Mouse (Mus musculus) C2C12 (cell line): ENCODE measurements around the gene Rps12. TPM values are rescaled to one million over a fixed set of nuclear protein-coding genes. Genes with fewer than 3 reads are reported as not detected.

Source experiments
- H3K27me3 ChIP-seq: one replicate; pipeline ENCODE4 v1.6.1; 2011; ENCODE audit not compliant: control insufficient read depth, insufficient read depth, insufficient read length
- H3K36me3 ChIP-seq: one replicate; pipeline ENCODE4 v1.6.1; 2011; ENCODE audit not compliant: control insufficient read depth, insufficient read depth
- H3K4me3 ChIP-seq: one replicate; pipeline ENCODE4 v1.5.1; 2011; ENCODE audit warnings: mild to moderate bottlenecking, control low read depth; ENCODE audit not compliant: poor library complexity, insufficient read depth, severe bottlenecking
- H3K79me2 ChIP-seq: one replicate; pipeline ENCODE4 v1.6.1; 2011; ENCODE audit not compliant: control insufficient read depth, insufficient read depth
- H3K79me3 ChIP-seq: one replicate; pipeline ENCODE4 v1.6.1; 2011; ENCODE audit warnings: low read depth, control low read depth
- H3ac ChIP-seq: one replicate; pipeline ENCODE3; 2011; ENCODE audit warnings: low read depth; ENCODE audit not compliant: control insufficient read depth, insufficient read length
- CEBPB ChIP-seq: IDR thresholded peaks from one replicate; pipeline ENCODE4 v1.6.1; 2011; ENCODE audit warnings: low read depth, mild to moderate bottlenecking, control low read depth, moderate library complexity
- CTCF ChIP-seq: IDR thresholded peaks from one replicate; pipeline ENCODE4 v1.5.1; 2011; ENCODE audit not compliant: control insufficient read depth, insufficient read depth, insufficient read length
- FOSL1 ChIP-seq: IDR thresholded peaks from one replicate; pipeline ENCODE4 v1.8.0; 2011; ENCODE audit warnings: mild to moderate bottlenecking, low read length; ENCODE audit not compliant: poor library complexity, insufficient read depth, severe bottlenecking
- MAX ChIP-seq: IDR thresholded peaks from one replicate; pipeline ENCODE4 v1.6.1; 2011; ENCODE audit warnings: mild to moderate bottlenecking, control low read depth
- MYOD1 ChIP-seq: IDR thresholded peaks from one replicate; pipeline ENCODE4 v1.6.1; 2011; ENCODE audit warnings: low read depth; ENCODE audit not compliant: control insufficient read depth, insufficient read length
- MYOG ChIP-seq: IDR thresholded peaks from one replicate; pipeline ENCODE4 v1.6.1; 2011; ENCODE audit not compliant: control insufficient read depth, insufficient read length; ENCODE audit errors: extremely low read depth
- USF1 ChIP-seq: IDR thresholded peaks from one replicate; pipeline ENCODE4 v1.6.1; 2011; ENCODE audit warnings: low read depth, mild to moderate bottlenecking, control low read depth, moderate library complexity
- polyA plus RNA-seq: library from polyadenylated mRNA; unstranded; fragments of >200 nt; fragmentation: generic; extraction: Trizol; gene quantifications from one replicate; pipeline ENCODE4 v1.2.1, GENCODE M21; 2012; ENCODE audit warnings: missing spikeins

Gene Rps12
- polyA plus RNA-seq, 1 experiment, result 6,760 TPM

GRCm38 (mm10) chr10:23812852-23813766 is 26.0 kb upstream of the Rps12 start:
- Histone ChIP-seq H3ac (no peak overlapping the region), H3K36me3 (peaks cover 7% of the 10 kb centered on the region), H3K27me3 (no peaks in the 10 kb centered on the region), H3K79me3 (no peaks in the 10 kb centered on the region), H3K4me3 (no peak overlapping the region), H3K79me2 (no peaks in the 10 kb centered on the region)
- TF ChIP-seq USF1, result no peak
- no peak for TF ChIP-seq CEBPB
- TF ChIP-seq MYOD1, result no peak
- TF ChIP-seq CTCF, result no peak
- TF ChIP-seq FOSL1, result no peak
- no peak for TF ChIP-seq MYOG
- TF ChIP-seq MAX, result no peak

- H3K79me2 ChIP-seq, result no peaks in the 10 kb centered on the region
- TF ChIP-seq CTCF (no peak), MAX (no peak), MYOD1 (no peak), MYOG (no peak), CEBPB (no peak), FOSL1 (no peak), USF1 (no peak)
- no peaks in the 10 kb centered on the region for H3K27me3 ChIP-seq
- no peak overlapping the region for H3K4me3 ChIP-seq
- peaks cover 11% of the 10 kb centered on the region for H3K36me3 ChIP-seq
- no peaks in the 10 kb centered on the region for H3K79me3 ChIP-seq
- no peak overlapping the region for H3ac ChIP-seq
Observed at GRCm38 (mm10) chr10:23812438-23812759, 25.3 kb upstream of the Rps12 start.

- Histone ChIP-seq H3K79me3 (no peaks in the 10 kb centered on the region), H3K79me2 (no peaks in the 10 kb centered on the region), H3K4me3 (no peak overlapping the region), H3K36me3 (peaks cover 11% of the 10 kb centered on the region), H3K27me3 (no peaks in the 10 kb centered on the region), H3ac (no peak overlapping the region)
- TF ChIP-seq MYOD1 (no peak), MAX (no peak), CTCF (peak; percentile 35)
Observed at GRCm38 (mm10) chr10:23811635-23812437, 24.8 kb upstream of the Rps12 start.

GRCm38 (mm10) chr10:23806201-23806600 is 19.1 kb upstream of the Rps12 start:
- no peak overlapping the region for H3K4me3 ChIP-seq
- no peak for TF ChIP-seq CTCF
- H3K79me3 ChIP-seq, result no peaks in the 10 kb centered on the region
- H3K27me3 ChIP-seq, result no peaks in the 10 kb centered on the region
- H3K79me2 ChIP-seq, result no peaks in the 10 kb centered on the region
- H3ac ChIP-seq, result no peak overlapping the region
- H3K36me3 ChIP-seq, result peaks cover 42% of the 10 kb centered on the region

GRCm38 (mm10) chr10:23804665-23805064 is 17.6 kb upstream of the Rps12 start:
- no peaks in the 10 kb centered on the region for H3K79me3 ChIP-seq
- TF ChIP-seq CEBPB (no peak), MYOD1 (no peak), CTCF (no peak), FOSL1 (no peak), MAX (no peak), MYOG (no peak), USF1 (no peak)
- no peaks in the 10 kb centered on the region for H3K79me2 ChIP-seq
- peaks cover 42% of the 10 kb centered on the region for H3K36me3 ChIP-seq
- H3K4me3 ChIP-seq, result no peak overlapping the region
- no peak overlapping the region for H3ac ChIP-seq
- H3K27me3 ChIP-seq, result no peaks in the 10 kb centered on the region
